Mouse (Mus musculus): ENCODE measurements around the gene Iqschfp. TPM values are rescaled to one million over a fixed set of nuclear protein-coding genes. Genes with fewer than 3 reads are reported as not detected.

Gene Iqschfp
- polyA plus RNA-seq, 1 experiment: not detected

- no peak for DNase-seq
- Histone ChIP-seq H3K4me1 (replicated peaks; ENCODE audit: control insufficient read depth, insufficient read depth, low read length) (no peaks in the 10 kb centered on the region), H3K36me3 (ENCODE audit: control insufficient read depth, insufficient read depth, low read length) (no peaks in the 10 kb centered on the region), H3K4me3 (ENCODE audit: control insufficient read depth, insufficient read depth, low read length) (no peak overlapping the region), H3K27ac (ENCODE audit: control insufficient read depth, insufficient read depth, low read length) (no peak overlapping the region), H3K27me3 (ENCODE audit: control insufficient read depth, insufficient read depth, low read length) (no peaks in the 10 kb centered on the region)
- WGBS: 73% methylated on average over 6 of the region's 6 CpGs
- no peak for TF ChIP-seq POLR2A (IDR thresholded peaks at IDR 0.05; ENCODE audit: control insufficient read depth, extremely low read depth, insufficient read depth, low read length, poor library complexity)
- TF ChIP-seq CTCF (IDR thresholded peaks at IDR 0.05; ENCODE audit: borderline replicate concordance, control insufficient read depth, extremely low read depth, insufficient read depth, low read length, poor library complexity): no peak
These were observed 234.3 kb downstream of the Iqschfp start for GRCm38 (mm10) chr3:68126284-68126856.

- no peak for DNase-seq
- Histone ChIP-seq H3K4me3 (ENCODE audit: control insufficient read depth, insufficient read depth, low read length) (no peak overlapping the region), H3K27me3 (ENCODE audit: control insufficient read depth, insufficient read depth, low read length) (no peaks in the 10 kb centered on the region), H3K4me1 (replicated peaks; ENCODE audit: control insufficient read depth, insufficient read depth, low read length) (no peaks in the 10 kb centered on the region), H3K27ac (ENCODE audit: control insufficient read depth, insufficient read depth, low read length) (no peak overlapping the region), H3K36me3 (ENCODE audit: control insufficient read depth, insufficient read depth, low read length) (no peaks in the 10 kb centered on the region)
- WGBS: 89% methylated on average over 1 of the region's 1 CpGs
- no peak for TF ChIP-seq POLR2A (IDR thresholded peaks at IDR 0.05; ENCODE audit: control insufficient read depth, extremely low read depth, insufficient read depth, low read length, poor library complexity)
- TF ChIP-seq CTCF (IDR thresholded peaks at IDR 0.05; ENCODE audit: borderline replicate concordance, control insufficient read depth, extremely low read depth, insufficient read depth, low read length, poor library complexity): no peak
These were observed 238.4 kb downstream of the Iqschfp start for GRCm38 (mm10) chr3:68130386-68130785.

- DNase-seq: no peak
- 90% methylated on average over 5 of the region's 5 CpGs for WGBS
- no peak for TF ChIP-seq CTCF (IDR thresholded peaks at IDR 0.05; ENCODE audit: borderline replicate concordance, control insufficient read depth, extremely low read depth, insufficient read depth, low read length, poor library complexity)
- no peak for TF ChIP-seq POLR2A (IDR thresholded peaks at IDR 0.05; ENCODE audit: control insufficient read depth, extremely low read depth, insufficient read depth, low read length, poor library complexity)
These were observed 247.0 kb downstream of the Iqschfp start for GRCm38 (mm10) chr3:68138833-68139627.

DNA sequence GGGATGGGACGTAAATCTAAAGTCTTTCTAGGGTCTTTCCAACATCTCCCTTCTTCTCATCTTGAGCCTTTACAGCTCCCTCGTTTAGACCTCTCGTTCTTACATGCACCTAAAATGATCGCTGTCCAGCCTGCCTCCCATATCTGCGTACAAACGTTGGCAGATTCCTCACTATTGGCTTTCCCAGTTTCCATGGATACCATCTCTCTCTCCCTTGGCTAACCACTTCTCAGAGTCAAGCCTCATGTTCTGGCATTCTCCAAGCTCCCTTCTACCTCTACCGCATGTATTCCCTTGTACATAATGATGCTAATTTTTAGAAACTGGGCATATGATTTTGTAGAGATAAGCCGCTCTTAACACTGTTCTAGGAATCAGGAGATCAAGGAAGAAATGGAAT is 258.7 kb downstream of the Iqschfp start:
- Histone ChIP-seq H3K4me1 (replicated peaks; ENCODE audit: control insufficient read depth, insufficient read depth, low read length) (no peaks in the 10 kb centered on the region), H3K27me3 (ENCODE audit: control insufficient read depth, insufficient read depth, low read length) (no peaks in the 10 kb centered on the region), H3K36me3 (ENCODE audit: control insufficient read depth, insufficient read depth, low read length) (no peaks in the 10 kb centered on the region), H3K4me3 (ENCODE audit: control insufficient read depth, insufficient read depth, low read length) (no peak overlapping the region), H3K27ac (ENCODE audit: control insufficient read depth, insufficient read depth, low read length) (no peak overlapping the region)
- no peak for DNase-seq
- no peak for TF ChIP-seq POLR2A (IDR thresholded peaks at IDR 0.05; ENCODE audit: control insufficient read depth, extremely low read depth, insufficient read depth, low read length, poor library complexity)
- TF ChIP-seq CTCF (IDR thresholded peaks at IDR 0.05; ENCODE audit: borderline replicate concordance, control insufficient read depth, extremely low read depth, insufficient read depth, low read length, poor library complexity): no peak
- WGBS: 92% methylated on average over 8 of the region's 8 CpGs

More at GRCm38 (mm10) chr3:68138833-68139627, 247.0 kb downstream of the Iqschfp start:
- Histone ChIP-seq H3K4me1 (replicated peaks; ENCODE audit: control insufficient read depth, insufficient read depth, low read length) (no peaks in the 10 kb centered on the region), H3K27me3 (ENCODE audit: control insufficient read depth, insufficient read depth, low read length) (no peaks in the 10 kb centered on the region), H3K36me3 (ENCODE audit: control insufficient read depth, insufficient read depth, low read length) (no peaks in the 10 kb centered on the region), H3K4me3 (ENCODE audit: control insufficient read depth, insufficient read depth, low read length) (no peak overlapping the region), H3K27ac (ENCODE audit: control insufficient read depth, insufficient read depth, low read length) (no peak overlapping the region)

DNA sequence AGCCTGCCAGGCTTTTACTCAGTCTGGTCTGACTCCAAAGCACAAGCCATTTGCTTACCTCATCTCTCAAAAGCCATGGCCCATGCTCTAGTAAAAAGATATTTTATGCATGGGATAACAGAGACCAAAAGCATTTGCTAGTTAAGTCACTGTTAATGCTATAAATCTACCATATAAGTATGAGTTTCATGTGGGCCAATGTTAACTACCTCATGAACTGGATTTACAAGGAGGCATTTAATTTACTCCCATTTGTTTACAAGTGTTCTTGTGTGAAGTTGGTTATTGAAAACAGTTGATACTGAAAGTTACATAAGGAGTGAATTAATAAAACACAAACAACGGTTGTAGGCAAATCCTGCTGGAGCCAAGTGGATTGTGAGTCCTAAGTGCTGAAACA is 268.1 kb downstream of the Iqschfp start:
- Histone ChIP-seq H3K36me3 (ENCODE audit: control insufficient read depth, insufficient read depth, low read length) (no peaks in the 10 kb centered on the region), H3K27ac (ENCODE audit: control insufficient read depth, insufficient read depth, low read length) (no peak overlapping the region), H3K27me3 (ENCODE audit: control insufficient read depth, insufficient read depth, low read length) (no peaks in the 10 kb centered on the region), H3K4me3 (ENCODE audit: control insufficient read depth, insufficient read depth, low read length) (no peak overlapping the region), H3K4me1 (replicated peaks; ENCODE audit: control insufficient read depth, insufficient read depth, low read length) (no peaks in the 10 kb centered on the region)
- TF ChIP-seq CTCF (IDR thresholded peaks at IDR 0.05; ENCODE audit: borderline replicate concordance, control insufficient read depth, extremely low read depth, insufficient read depth, low read length, poor library complexity) (no peak), POLR2A (IDR thresholded peaks at IDR 0.05; ENCODE audit: control insufficient read depth, extremely low read depth, insufficient read depth, low read length, poor library complexity) (no peak)
- 78% methylated on average over 1 of the region's 1 CpGs for WGBS
- DNase-seq: no peak

GRCm38 (mm10) chr3:68160760-68161159 is 268.7 kb downstream of the Iqschfp start:
- WGBS: 28% methylated on average over 3 of the region's 3 CpGs
- Histone ChIP-seq H3K27me3 (ENCODE audit: control insufficient read depth, insufficient read depth, low read length) (no peaks in the 10 kb centered on the region), H3K4me1 (replicated peaks; ENCODE audit: control insufficient read depth, insufficient read depth, low read length) (no peaks in the 10 kb centered on the region), H3K36me3 (ENCODE audit: control insufficient read depth, insufficient read depth, low read length) (no peaks in the 10 kb centered on the region), H3K4me3 (ENCODE audit: control insufficient read depth, insufficient read depth, low read length) (no peak overlapping the region), H3K27ac (ENCODE audit: control insufficient read depth, insufficient read depth, low read length) (no peak overlapping the region)
- TF ChIP-seq CTCF (IDR thresholded peaks at IDR 0.05; ENCODE audit: borderline replicate concordance, control insufficient read depth, extremely low read depth, insufficient read depth, low read length, poor library complexity) (no peak), POLR2A (IDR thresholded peaks at IDR 0.05; ENCODE audit: control insufficient read depth, extremely low read depth, insufficient read depth, low read length, poor library complexity) (no peak)
- no peak for DNase-seq

Measured in thymus, adult 2 months (tissue).